Mouse (Mus musculus) E14TG2a.4 (cell line): Measurements from ENCODE around the gene Wdfy3.

Source experiments
- CTCF ChIP-seq: conservative IDR thresholded peaks from 2 replicates; pipeline ENCODE4 v1.5.1; 2014; ENCODE audit warnings: low read length
- NANOG ChIP-seq: IDR thresholded peaks from 2 replicates; pipeline ENCODE4 v1.6.1; 2014; ENCODE audit warnings: borderline replicate concordance, low read length, mixed read lengths
- POU5F1 ChIP-seq: IDR thresholded peaks from 2 replicates; pipeline ENCODE4 v1.6.1; 2014; ENCODE audit warnings: low read length, borderline replicate concordance

DNA sequence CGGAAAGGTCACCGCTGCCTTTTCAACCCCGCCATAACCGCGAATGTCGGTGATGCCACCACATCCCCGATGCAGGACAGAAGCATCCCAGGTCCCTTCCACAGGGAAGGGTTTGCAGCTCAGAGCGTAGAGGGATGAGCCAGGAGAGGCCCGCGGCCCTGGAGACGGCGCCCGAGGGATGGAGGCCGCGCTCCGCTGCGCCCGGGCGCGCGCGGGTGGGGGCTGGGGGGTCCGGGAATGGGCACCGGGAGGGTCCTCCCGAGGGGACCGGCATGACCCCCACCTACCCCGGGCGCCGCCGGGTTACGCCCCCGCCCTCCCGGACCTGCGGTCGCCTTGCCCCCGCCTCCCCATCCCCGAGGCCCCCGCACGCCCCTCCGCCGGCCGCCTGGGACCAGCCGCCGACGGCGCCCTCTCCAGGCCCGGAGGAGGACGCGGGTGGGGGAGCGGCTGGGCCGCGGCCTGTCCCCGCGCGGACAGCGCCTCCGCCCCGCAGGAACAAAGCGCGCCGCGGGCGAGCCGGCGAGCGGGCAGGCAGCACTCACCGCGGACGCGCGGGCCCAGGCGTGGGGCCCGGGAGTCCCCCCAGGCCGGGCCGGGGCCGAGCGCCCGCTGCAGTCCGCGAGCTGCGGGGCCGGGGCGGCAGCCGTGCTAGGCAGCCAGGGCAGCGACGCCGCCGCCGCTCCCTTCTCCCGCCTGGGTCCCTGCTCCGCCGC lies 512 bp downstream of the Wdfy3 start:
- TF ChIP-seq CTCF = no peak
- TF ChIP-seq POU5F1 = no peak
- TF ChIP-seq NANOG = no peak
